Mouse (Mus musculus): ENCODE measurements around the gene Hhex. TPM values are rescaled to one million over a fixed set of nuclear protein-coding genes. Genes with fewer than 3 reads are reported as not detected.

The Hhex gene
- polyA plus RNA-seq, 1 experiment: 0.74 TPM

DNA sequence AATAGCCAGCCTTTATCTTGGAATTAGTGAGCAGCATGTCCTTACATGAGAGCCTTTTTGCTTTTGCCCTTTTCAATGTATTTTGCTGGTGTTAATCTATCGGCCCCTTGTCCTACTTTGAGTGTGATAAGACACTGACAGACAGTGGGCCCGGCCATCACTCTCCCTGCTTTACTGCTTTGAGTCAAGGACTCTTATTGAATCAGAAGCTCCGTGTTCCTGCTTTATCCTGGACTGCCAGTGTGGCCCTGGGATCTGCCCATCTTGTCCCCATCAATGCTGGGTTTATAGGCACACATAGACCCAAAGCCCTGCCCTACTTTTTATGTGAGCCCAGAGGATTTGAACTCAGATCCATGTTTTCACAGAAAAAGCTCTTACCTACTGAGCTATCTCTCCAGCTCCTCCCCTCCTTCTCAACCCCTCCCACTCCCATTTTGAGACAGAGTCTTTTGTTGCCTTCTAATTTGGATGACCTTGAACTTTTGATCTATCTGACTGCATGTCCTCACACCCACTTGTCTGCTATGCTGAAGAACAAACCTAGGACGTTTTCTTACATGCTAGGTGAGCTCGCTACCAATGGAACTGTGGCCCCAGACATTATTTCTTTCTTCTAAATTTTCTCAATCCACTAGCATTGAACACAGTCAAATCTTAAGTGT is 53.3 kb downstream of the Hhex start:
- H3K27me3 ChIP-seq (ENCODE audit: control insufficient read depth, insufficient read depth, insufficient read length): no peaks in the 10 kb centered on the region
- H3K4me3 ChIP-seq (ENCODE audit: insufficient read depth, poor library complexity, severe bottlenecking): no peak overlapping the region
- H3ac ChIP-seq (ENCODE audit: control insufficient read depth, insufficient read length, low read depth): no peak overlapping the region
- TF ChIP-seq MAX (IDR thresholded peaks at IDR 0.05) (no peak), CTCF (IDR thresholded peaks at IDR 0.05; ENCODE audit: control insufficient read depth, insufficient read depth, insufficient read length) (no peak), MYOD1 (IDR thresholded peaks at IDR 0.05; ENCODE audit: control insufficient read depth, insufficient read length, low read depth) (no peak), CEBPB (IDR thresholded peaks at IDR 0.05; ENCODE audit: low read depth) (no peak), MYOG (IDR thresholded peaks at IDR 0.05; ENCODE audit: control insufficient read depth, extremely low read depth, insufficient read length) (no peak), USF1 (IDR thresholded peaks at IDR 0.05; ENCODE audit: low read depth) (no peak)
- no peaks in the 10 kb centered on the region for H3K79me2 ChIP-seq (ENCODE audit: control insufficient read depth, insufficient read depth)
- H3K79me3 ChIP-seq (ENCODE audit: low read depth): no peaks in the 10 kb centered on the region
- no peaks in the 10 kb centered on the region for H3K36me3 ChIP-seq (ENCODE audit: control insufficient read depth, insufficient read depth)

DNA sequence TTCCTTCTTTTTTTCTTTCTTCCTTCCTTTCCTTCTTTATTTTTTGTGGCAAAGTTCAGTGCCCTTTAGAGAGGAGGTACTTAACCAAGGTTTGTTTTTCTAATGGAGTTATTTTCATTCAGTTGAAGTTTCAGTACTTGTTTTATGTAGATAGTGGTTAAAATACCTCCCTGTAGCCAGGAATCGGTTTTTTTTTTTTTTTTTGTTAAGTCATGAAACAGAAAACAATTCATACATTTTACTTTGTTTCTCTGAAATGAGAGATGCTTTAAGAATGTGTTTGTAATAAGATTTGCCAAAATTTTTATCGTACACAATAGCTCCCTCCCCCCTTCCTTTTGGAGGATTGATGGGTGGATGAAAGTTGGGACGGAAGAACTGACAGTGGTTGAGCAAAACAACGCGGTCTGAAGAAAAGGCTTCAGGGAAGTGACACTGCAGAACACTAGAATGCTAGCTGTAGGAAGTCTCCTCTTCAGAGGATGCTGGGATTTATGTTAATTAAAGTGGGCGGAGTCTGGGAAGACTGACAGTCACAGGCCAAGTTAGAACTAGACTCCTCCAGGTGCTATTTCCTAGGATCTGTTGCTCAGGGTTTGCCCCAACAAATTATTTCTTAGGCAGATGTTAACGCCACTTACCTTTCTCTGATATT is 54.1 kb downstream of the Hhex start:
- H3ac ChIP-seq (ENCODE audit: control insufficient read depth, insufficient read length, low read depth): no peak overlapping the region
- no peaks in the 10 kb centered on the region for H3K27me3 ChIP-seq (ENCODE audit: control insufficient read depth, insufficient read depth, insufficient read length)
- H3K36me3 ChIP-seq (ENCODE audit: control insufficient read depth, insufficient read depth): no peaks in the 10 kb centered on the region
- H3K79me2 ChIP-seq (ENCODE audit: control insufficient read depth, insufficient read depth): no peaks in the 10 kb centered on the region
- TF ChIP-seq CEBPB (IDR thresholded peaks at IDR 0.05; ENCODE audit: low read depth): no peak
- no peak for TF ChIP-seq FOSL1 (IDR thresholded peaks at IDR 0.05; ENCODE audit: insufficient read depth, low read length, poor library complexity, severe bottlenecking)
- no peak for TF ChIP-seq MYOD1 (IDR thresholded peaks at IDR 0.05; ENCODE audit: control insufficient read depth, insufficient read length, low read depth)
- TF ChIP-seq USF1 (IDR thresholded peaks at IDR 0.05; ENCODE audit: low read depth): no peak
- no peak for TF ChIP-seq MAX (IDR thresholded peaks at IDR 0.05)
- TF ChIP-seq CTCF (IDR thresholded peaks at IDR 0.05; ENCODE audit: control insufficient read depth, insufficient read depth, insufficient read length): no peak
- no peak for TF ChIP-seq MYOG (IDR thresholded peaks at IDR 0.05; ENCODE audit: control insufficient read depth, extremely low read depth, insufficient read length)
- H3K79me3 ChIP-seq (ENCODE audit: low read depth): no peaks in the 10 kb centered on the region
- H3K4me3 ChIP-seq (ENCODE audit: insufficient read depth, poor library complexity, severe bottlenecking): no peak overlapping the region

Other genes starting within 250 kb of the Hhex start
- gene March5, start 227.3 kb upstream of the Hhex start, polyA plus RNA-seq (2012; fragmentation: generic; extraction: Trizol): 55.7 TPM
- gene Cpeb3, start 226.2 kb upstream of the Hhex start, polyA plus RNA-seq (2012; fragmentation: generic; extraction: Trizol): 0.57 TPM
- 13.4 TPM for gene Ide, start 97.0 kb upstream of the Hhex start, polyA plus RNA-seq (2012; fragmentation: generic; extraction: Trizol)
- gene Kif11, start 58.4 kb upstream of the Hhex start, polyA plus RNA-seq (2012; fragmentation: generic; extraction: Trizol): 10.5 TPM
- gene Exoc6, start 115.6 kb downstream of the Hhex start, polyA plus RNA-seq (2012; fragmentation: generic; extraction: Trizol): 2.2 TPM